Mouse (Mus musculus) liver, embryonic 14.5 days (tissue): ENCODE measurements around the gene Bcl2. TPM values are rescaled to one million over a fixed set of nuclear protein-coding genes. Genes with fewer than 3 reads are reported as not detected.

Experiments
- ATAC-seq: fragments of 200-750 bp; cut with Nextera tagmentation; 2 replicates; pipeline ENCODE4 v1.8.0; 2017; ENCODE audit warnings: moderate number of reproducible peaks, mild to moderate bottlenecking, moderate library complexity; ENCODE audit not compliant: insufficient read depth
- DNase-seq, 3 experiments: peaks; one replicate each; pipeline ENCODE4 v3.0.0-alpha.2; 2012 to 2013; ENCODE audit warnings: low read depth in 3 of 3, low spot score in 3 of 3
- H3K27ac ChIP-seq: fragments of 300-500 bp; sonication (generic); 2 replicates; pipeline ENCODE4 v1.5.1; 2014; ENCODE audit warnings: moderate library complexity, mild to moderate bottlenecking, control low read depth, inconsistent platforms
- H3K27me3 ChIP-seq: fragments of 300-500 bp; sonication (generic); 2 replicates; pipeline ENCODE4 v1.6.1; 2014; ENCODE audit warnings: mild to moderate bottlenecking, low read length, moderate library complexity; ENCODE audit not compliant: control insufficient read depth, insufficient read depth
- H3K36me3 ChIP-seq: fragments of 300-500 bp; sonication (generic); replicated peaks from 2 replicates; pipeline ENCODE4 v1.6.1; 2014; ENCODE audit warnings: low read depth; ENCODE audit not compliant: control insufficient read depth, insufficient read depth
- H3K4me1 ChIP-seq, 2 experiments: fragments of 200-500 bp in 1 of 2; fragments of 300-500 bp in 1 of 2; sonication (generic) in 1 of 2; replicated peaks; 2 replicates each; pipeline ENCODE4 v1.6.1; 2012 to 2014; ENCODE audit warnings: antibody characterized with exemption in 1 of 2, inconsistent platforms in 1 of 2, low read length in 1 of 2; ENCODE audit not compliant: control insufficient read depth in 2 of 2, insufficient read depth in 2 of 2
- H3K4me2 ChIP-seq: fragments of 300-500 bp; sonication (generic); 2 replicates; pipeline ENCODE4 v1.6.1; 2014; ENCODE audit warnings: low read depth, mild to moderate bottlenecking, control low read depth, moderate library complexity
- H3K4me3 ChIP-seq, 2 experiments: fragments of 200-500 bp in 1 of 2; fragments of 300-500 bp in 1 of 2; sonication (generic) in 1 of 2; 2 replicates each; pipeline ENCODE4 v1.5.1; 2012 to 2014; ENCODE audit warnings: low read depth in 2 of 2, low read length in 2 of 2, mild to moderate bottlenecking in 2 of 2, control low read depth in 1 of 2, inconsistent platforms in 1 of 2, moderate library complexity in 1 of 2; ENCODE audit not compliant: insufficient read depth in 1 of 2
- H3K9ac ChIP-seq: fragments of 300-500 bp; sonication (generic); replicated peaks from 2 replicates; pipeline ENCODE4 v1.6.1; 2014; ENCODE audit warnings: mild to moderate bottlenecking, control low read depth, moderate library complexity
- H3K9me3 ChIP-seq: fragments of 300-500 bp; sonication (generic); 2 replicates; pipeline ENCODE4 v1.6.1; 2016; ENCODE audit warnings: low read length, mixed read lengths; ENCODE audit not compliant: control insufficient read depth
- CTCF ChIP-seq: IDR thresholded peaks from 2 replicates; pipeline ENCODE4 v1.5.1; 2016; ENCODE audit warnings: antibody characterized with exemption, low read depth, control low read depth
- EP300 ChIP-seq: IDR thresholded peaks from 2 replicates; pipeline ENCODE4 v1.6.1; 2016; ENCODE audit warnings: antibody characterized with exemption, low read depth
- whole genome bisulfite sequencing: fragments of 180-500 bp; shearing (Covaris S2); extraction: QIAGEN DNeasy Blood & Tissue Kit; methylation state at CpG from one replicate; pipeline ENCODE4 v1.1.7; 2014; ENCODE audit not compliant: insufficient replicate concordance; 5-methylcytosine and 5-hydroxymethylcytosine counted together
- polyA plus RNA-seq, 2 experiments: library from polyadenylated mRNA; depleted of rRNA in 1 of 2; stranded (reverse) in 1 of 2; unstranded in 1 of 2; fragments of >200 nt; fragmentation: Nextera tagmentation in 1 of 2; extraction: Ambion mirVana in 1 of 2; gene quantifications; 2 replicates each; pipeline versions ENCODE4 v1.2.1 to v1.2.3; 2012 to 2014

The Bcl2 gene
- polyA plus RNA-seq, 2 experiments, result 0.38 to 0.43 TPM

- Histone ChIP-seq H3K4me2 (no peak overlapping the region), H3K27me3 (no peaks in the 10 kb centered on the region), H3K4me1 (peaks cover 0 to 3% of the 10 kb centered on the region in 2 experiments; a peak in 1 of 4 replicates), H3K9me3 (no peaks in the 10 kb centered on the region), H3K4me3 (no peak overlapping the region), H3K9ac (no peak overlapping the region), H3K27ac (no peak overlapping the region), H3K36me3 (no peaks in the 10 kb centered on the region)
- ATAC-seq, result no peak
- TF ChIP-seq EP300 (no peak), CTCF (no peak)
- DNase-seq, result no peak
- WGBS, result 68% methylated on average over 3 of the region's 3 CpGs
These were observed 151.3 kb downstream of the Bcl2 start for GRCm38 (mm10) chr1:106562751-106563150.

- Histone ChIP-seq H3K27me3 (no peaks in the 10 kb centered on the region), H3K4me2 (no peak overlapping the region), H3K9ac (no peak overlapping the region), H3K27ac (no peak overlapping the region), H3K9me3 (no peaks in the 10 kb centered on the region), H3K36me3 (no peaks in the 10 kb centered on the region), H3K4me1 (peaks cover 0 to 3% of the 10 kb centered on the region in 2 experiments; a peak in 1 of 4 replicates), H3K4me3 (no peak overlapping the region)
- TF ChIP-seq EP300 (no peak), CTCF (no peak)
- no peak for DNase-seq
- 33% methylated on average over 11 of the region's 11 CpGs for WGBS
- ATAC-seq, result no peak
These were observed 152.9 kb downstream of the Bcl2 start for GRCm38 (mm10) chr1:106561085-106561760.

- no peak overlapping the region for H3K4me2 ChIP-seq
- H3K4me1 ChIP-seq, result peaks cover 0 to 5% of the 10 kb centered on the region in 2 experiments; a peak in 1 of 4 replicates
- H3K36me3 ChIP-seq, result no peaks in the 10 kb centered on the region
- TF ChIP-seq CTCF (no peak), EP300 (no peak)
- no peaks in the 10 kb centered on the region for H3K9me3 ChIP-seq
- H3K4me3 ChIP-seq, result no peak overlapping the region
- ATAC-seq, result no peak
- H3K9ac ChIP-seq, result no peak overlapping the region
- no peak overlapping the region for H3K27ac ChIP-seq
- 46% methylated on average over 3 of the region's 3 CpGs for WGBS
- H3K27me3 ChIP-seq, result no peaks in the 10 kb centered on the region
- no peak for DNase-seq
These were observed 154.0 kb downstream of the Bcl2 start for GRCm38 (mm10) chr1:106560105-106560504.

- H3K9me3 ChIP-seq, result no peaks in the 10 kb centered on the region
- no peak overlapping the region for H3K4me2 ChIP-seq
- H3K4me3 ChIP-seq, result no peak overlapping the region
- WGBS, result 50% methylated on average over 2 of the region's 2 CpGs
- H3K27ac ChIP-seq, result no peak overlapping the region
- ATAC-seq (no peak), DNase-seq (no peak)
- TF ChIP-seq CTCF (no peak), EP300 (no peak)
- no peaks in the 10 kb centered on the region for H3K36me3 ChIP-seq
- H3K4me1 ChIP-seq, result peaks cover 0 to 6% of the 10 kb centered on the region in 2 experiments; a peak in 1 of 4 replicates
- H3K27me3 ChIP-seq, result no peaks in the 10 kb centered on the region
- H3K9ac ChIP-seq, result no peak overlapping the region
These were observed 154.9 kb downstream of the Bcl2 start for GRCm38 (mm10) chr1:106559116-106559605.

GRCm38 (mm10) chr1:106555498-106556168, 158.4 kb downstream of the Bcl2 start:
- H3K4me3 ChIP-seq, result no peak overlapping the region
- no peaks in the 10 kb centered on the region for H3K9me3 ChIP-seq
- H3K27me3 ChIP-seq, result no peaks in the 10 kb centered on the region
- DNase-seq (no peak), ATAC-seq (no peak)
- peaks cover 0 to 8% of the 10 kb centered on the region in 2 experiments; a peak in 1 of 4 replicates for H3K4me1 ChIP-seq
- H3K27ac ChIP-seq, result no peak overlapping the region
- WGBS, result 35% methylated on average over 9 of the region's 9 CpGs
- no peaks in the 10 kb centered on the region for H3K36me3 ChIP-seq
- no peak for TF ChIP-seq CTCF
- TF ChIP-seq EP300, result no peak
- no peak overlapping the region for H3K9ac ChIP-seq
- H3K4me2 ChIP-seq, result no peak overlapping the region
